Mouse (Mus musculus) stomach, embryonic 15.5 days (tissue): ENCODE data around the gene Pfn1. TPM values are rescaled to one million over a fixed set of nuclear protein-coding genes. Genes with fewer than 3 reads are reported as not detected.

Source experiments
- polyA plus RNA-seq: library from polyadenylated mRNA; unstranded; fragments of >200 nt; fragmentation: Nextera tagmentation; extraction: Ambion mirVana; gene quantifications from 2 replicates; pipeline ENCODE4 v1.2.1, GENCODE M21; 2015

The Pfn1 gene
- polyA plus RNA-seq, 1 experiment from 2014 or later: 1,701 TPM

Other genes starting within 250 kb of the Pfn1 start
- gene Pelp1, start 244.6 kb downstream of the Pfn1 start, polyA plus RNA-seq: 31.5 and 33.8 TPM in 2 replicates
- gene Arrb2, start 222.0 kb downstream of the Pfn1 start, polyA plus RNA-seq: 15.0 and 19.4 TPM in 2 replicates
- 36.1 and 40.6 TPM in 2 replicates for gene Med11, start 202.7 kb downstream of the Pfn1 start, polyA plus RNA-seq
- 0.73 and 0.75 TPM in 2 replicates for gene Zmynd15, start 195.2 kb downstream of the Pfn1 start, polyA plus RNA-seq
- gene Cxcl16, start 194.7 kb downstream of the Pfn1 start, polyA plus RNA-seq: 7.3 and 8.8 TPM in 2 replicates
- gene Tm4sf5, start 149.4 kb downstream of the Pfn1 start, polyA plus RNA-seq: 65.0 and 71.2 TPM in 2 replicates
- gene Vmo1, start 140.0 kb downstream of the Pfn1 start, polyA plus RNA-seq: 0.62 TPM in 1 of 2 replicates, not detected in the other
- 2.1 and 3.3 TPM in 2 replicates for gene Gltpd2, start 135.4 kb downstream of the Pfn1 start, polyA plus RNA-seq
- gene Psmb6, start 129.3 kb downstream of the Pfn1 start, polyA plus RNA-seq: 689 and 690 TPM in 2 replicates
- gene Gm40193, start 121.7 kb downstream of the Pfn1 start, polyA plus RNA-seq: not detected in 2 replicates
- gene Pld2, start 114.6 kb downstream of the Pfn1 start, polyA plus RNA-seq: 12.9 and 13.7 TPM in 2 replicates
- 14.9 and 15.9 TPM in 2 replicates for gene Mink1, start 91.8 kb downstream of the Pfn1 start, polyA plus RNA-seq
- gene 4930544D05Rik, start 38.8 kb downstream of the Pfn1 start, polyA plus RNA-seq: 0.23 TPM in 1 of 2 replicates, not detected in the other
- not detected in 2 replicates for gene Chrne, start 35.4 kb downstream of the Pfn1 start, polyA plus RNA-seq
- gene Gp1ba, start 15.5 kb downstream of the Pfn1 start, polyA plus RNA-seq: 0.09 and 0.19 TPM in 2 replicates
- 97.2 and 108 TPM in 2 replicates for gene Rnf167, start 7.4 kb downstream of the Pfn1 start, polyA plus RNA-seq
- 150 and 151 TPM in 2 replicates for gene Slc25a11, start 7.2 kb downstream of the Pfn1 start, polyA plus RNA-seq
- 13.9 and 16.6 TPM in 2 replicates for gene Eno3, start 2.6 kb upstream of the Pfn1 start, polyA plus RNA-seq
- gene Spag7, start 14.8 kb upstream of the Pfn1 start, polyA plus RNA-seq: 152 and 156 TPM in 2 replicates
- gene Camta2, start 33.5 kb upstream of the Pfn1 start, polyA plus RNA-seq: 13.0 and 15.5 TPM in 2 replicates
- 1.1 and 1.4 TPM in 2 replicates for gene Inca1, start 45.5 kb upstream of the Pfn1 start, polyA plus RNA-seq
- gene Kif1c, start 45.9 kb upstream of the Pfn1 start, polyA plus RNA-seq: 4.2 and 4.6 TPM in 2 replicates
- 5.5 and 6.9 TPM in 2 replicates for gene Zfp3, start 109.6 kb upstream of the Pfn1 start, polyA plus RNA-seq
- 0.35 and 0.61 TPM in 2 replicates for gene Scimp, start 157.9 kb upstream of the Pfn1 start, polyA plus RNA-seq
- 36.8 and 41.1 TPM in 2 replicates for gene Rabep1, start 190.1 kb upstream of the Pfn1 start, polyA plus RNA-seq